Mouse (Mus musculus) neural tube, embryonic 12.5 days (tissue): ENCODE data around the gene Upk3b. TPM values are rescaled to one million over a fixed set of nuclear protein-coding genes. Genes with fewer than 3 reads are reported as not detected.

ENCODE experiments used
- ATAC-seq: fragments of 200-750 bp; cut with Nextera tagmentation; 2 replicates; pipeline ENCODE4 v1.8.0; 2017; ENCODE audit warnings: low read depth, mild to moderate bottlenecking, moderate TSS enrichment, moderate library complexity; ENCODE audit not compliant: low FRiP score
- H3K27ac ChIP-seq: fragments of 300-500 bp; sonication (generic); 2 replicates; pipeline ENCODE4 v1.5.1; 2016
- H3K27me3 ChIP-seq: fragments of 300-500 bp; sonication (generic); replicated peaks from 2 replicates; pipeline ENCODE4 v1.6.1; 2016; ENCODE audit warnings: mild to moderate bottlenecking
- H3K36me3 ChIP-seq: fragments of 300-500 bp; sonication (generic); 2 replicates; pipeline ENCODE4 v1.6.1; 2016; ENCODE audit warnings: mild to moderate bottlenecking
- H3K4me1 ChIP-seq: fragments of 300-500 bp; sonication (generic); 2 replicates; pipeline ENCODE4 v1.6.1; 2016
- H3K4me2 ChIP-seq: fragments of 300-500 bp; sonication (generic); replicated peaks from 2 replicates; pipeline ENCODE4 v1.6.1; 2016; ENCODE audit warnings: mild to moderate bottlenecking
- H3K4me3 ChIP-seq: fragments of 300-500 bp; sonication (generic); 2 replicates; pipeline ENCODE4 v1.5.1; 2016
- H3K9ac ChIP-seq: fragments of 300-500 bp; sonication (generic); 2 replicates; pipeline ENCODE4 v1.6.1; 2016; ENCODE audit warnings: mild to moderate bottlenecking
- H3K9me3 ChIP-seq: fragments of 300-500 bp; sonication (generic); 2 replicates; pipeline ENCODE4 v1.6.1; 2016; ENCODE audit warnings: mild to moderate bottlenecking
- WGBS: fragments of 180-500 bp; shearing (Covaris S2); methylation state at CpG from one replicate; pipeline ENCODE4 v1.1.7; 2016; 5-methylcytosine and 5-hydroxymethylcytosine counted together
- polyA plus RNA-seq: library from polyadenylated mRNA; unstranded; fragments of >200 nt; fragmentation: Nextera tagmentation; extraction: Ambion mirVana; gene quantifications from 2 replicates; pipeline ENCODE4 v1.2.1, GENCODE M21; 2016

Upk3b gene
- polyA plus RNA-seq, 1 experiment from 2014 or later: 0.19 TPM

GRCm38 (mm10) chr5:136014877-136015276, 23.4 kb upstream of the Upk3b start:
- Histone ChIP-seq H3K9ac (no peak overlapping the region), H3K36me3 (peaks cover 40% of the 10 kb centered on the region), H3K27me3 (no peaks in the 10 kb centered on the region), H3K4me3 (no peak overlapping the region), H3K4me2 (no peak overlapping the region), H3K4me1 (peaks cover 3% of the 10 kb centered on the region; the same call in 1 of the 2 replicates), H3K9me3 (no peaks in the 10 kb centered on the region), H3K27ac (no peak overlapping the region)
- no peak for ATAC-seq
- 91% methylated on average over 10 of the region's 10 CpGs for WGBS

- no peak for ATAC-seq
- 90% methylated on average over 10 of the region's 10 CpGs for WGBS
- Histone ChIP-seq H3K9me3 (no peaks in the 10 kb centered on the region), H3K36me3 (peaks cover 37% of the 10 kb centered on the region), H3K4me2 (no peak overlapping the region), H3K27me3 (no peaks in the 10 kb centered on the region), H3K9ac (no peak overlapping the region), H3K27ac (no peak overlapping the region), H3K4me3 (no peak overlapping the region), H3K4me1 (peaks cover 3% of the 10 kb centered on the region; the same call in 1 of the 2 replicates)
Observed at GRCm38 (mm10) chr5:136015586-136015985, 22.7 kb upstream of the Upk3b start.

GRCm38 (mm10) chr5:136016014-136016876, 22.1 kb upstream of the Upk3b start:
- no peak for ATAC-seq
- WGBS: 83% methylated on average over 10 of the region's 10 CpGs
- Histone ChIP-seq H3K9ac (0 out of 2 replicates have a peak overlapping the region, but pooled peaks have one; percentile 17), H3K4me3 (no peak overlapping the region), H3K27me3 (no peaks in the 10 kb centered on the region), H3K27ac (no peak overlapping the region), H3K4me1 (peaks cover 3% of the 10 kb centered on the region; the same call in 1 of the 2 replicates), H3K4me2 (no peak overlapping the region), H3K9me3 (no peaks in the 10 kb centered on the region), H3K36me3 (peaks cover 32% of the 10 kb centered on the region)

- Histone ChIP-seq H3K36me3 (peaks cover 22% of the 10 kb centered on the region), H3K27me3 (no peaks in the 10 kb centered on the region), H3K4me1 (peaks cover 3% of the 10 kb centered on the region; the same call in 1 of the 2 replicates), H3K27ac (no peak overlapping the region), H3K4me2 (no peak overlapping the region), H3K4me3 (no peak overlapping the region), H3K9ac (no peak overlapping the region), H3K9me3 (no peaks in the 10 kb centered on the region)
- ATAC-seq: no peak
- WGBS: 91% methylated on average over 6 of the region's 6 CpGs
Observed at GRCm38 (mm10) chr5:136017262-136017661, 21.0 kb upstream of the Upk3b start.

GRCm38 (mm10) chr5:136018726-136019125, 19.6 kb upstream of the Upk3b start:
- Histone ChIP-seq H3K36me3 (peaks cover 10% of the 10 kb centered on the region), H3K4me3 (no peak overlapping the region), H3K4me1 (peaks cover 3% of the 10 kb centered on the region; the same call in 1 of the 2 replicates), H3K4me2 (no peak overlapping the region), H3K27me3 (no peaks in the 10 kb centered on the region), H3K27ac (no peak overlapping the region), H3K9ac (no peak overlapping the region), H3K9me3 (no peaks in the 10 kb centered on the region)
- 87% methylated on average over 2 of the region's 2 CpGs for WGBS
- no peak for ATAC-seq

GRCm38 (mm10) chr5:136019907-136020306, 18.4 kb upstream of the Upk3b start:
- Histone ChIP-seq H3K27ac (no peak overlapping the region), H3K9ac (no peak overlapping the region), H3K9me3 (no peaks in the 10 kb centered on the region), H3K4me2 (no peak overlapping the region), H3K4me3 (no peak overlapping the region), H3K36me3 (peaks cover 9% of the 10 kb centered on the region), H3K4me1 (peaks cover 3% of the 10 kb centered on the region; the same call in 1 of the 2 replicates), H3K27me3 (no peaks in the 10 kb centered on the region)
- 35% methylated on average over 1 of the region's 1 CpGs for WGBS
- no peak for ATAC-seq

- no peak for ATAC-seq
- WGBS: 77% methylated on average over 3 of the region's 3 CpGs
- Histone ChIP-seq H3K4me1 (no peaks in the 10 kb centered on the region), H3K27ac (no peak overlapping the region), H3K9me3 (no peaks in the 10 kb centered on the region), H3K4me3 (no peak overlapping the region), H3K27me3 (no peaks in the 10 kb centered on the region), H3K36me3 (peaks cover 46% of the 10 kb centered on the region), H3K4me2 (no peak overlapping the region), H3K9ac (no peak overlapping the region)
Observed at GRCm38 (mm10) chr5:136025712-136026111, 12.6 kb upstream of the Upk3b start.

- Histone ChIP-seq H3K9me3 (no peaks in the 10 kb centered on the region), H3K27ac (no peak overlapping the region), H3K4me2 (no peak overlapping the region), H3K4me3 (no peak overlapping the region), H3K36me3 (peaks cover 57% of the 10 kb centered on the region), H3K4me1 (no peaks in the 10 kb centered on the region), H3K9ac (no peak overlapping the region), H3K27me3 (no peaks in the 10 kb centered on the region)
- no peak for ATAC-seq
- 90% methylated on average over 9 of the region's 9 CpGs for WGBS
Observed at GRCm38 (mm10) chr5:136026859-136027258, 11.4 kb upstream of the Upk3b start.

GRCm38 (mm10) chr5:136027612-136028311, 10.5 kb upstream of the Upk3b start:
- no peak overlapping the region for H3K9ac ChIP-seq
- H3K27me3 ChIP-seq: no peaks in the 10 kb centered on the region
- no peak overlapping the region for H3K4me2 ChIP-seq
- ATAC-seq: no peak
- H3K4me1 ChIP-seq: no peaks in the 10 kb centered on the region
- 78% methylated on average over 11 of the region's 11 CpGs for WGBS
- no peak overlapping the region for H3K4me3 ChIP-seq
- H3K9me3 ChIP-seq: no peaks in the 10 kb centered on the region
- H3K36me3 ChIP-seq: peaks cover 66% of the 10 kb centered on the region
- H3K27ac ChIP-seq: no peak overlapping the region

GRCm38 (mm10) chr5:136034868-136035267, 3.4 kb upstream of the Upk3b start:
- Histone ChIP-seq H3K36me3 (peaks cover 31% of the 10 kb centered on the region), H3K9me3 (peaks cover 3% of the 10 kb centered on the region; the same call in 1 of the 2 replicates), H3K9ac (no peak overlapping the region), H3K4me1 (no peaks in the 10 kb centered on the region), H3K4me2 (no peak overlapping the region), H3K27me3 (no peaks in the 10 kb centered on the region), H3K27ac (no peak overlapping the region), H3K4me3 (no peak overlapping the region)
- ATAC-seq: no peak
- 86% methylated on average over 4 of the region's 4 CpGs for WGBS

GRCm38 (mm10) chr5:136035285-136035684, 3.0 kb upstream of the Upk3b start:
- no peak overlapping the region for H3K4me3 ChIP-seq
- no peaks in the 10 kb centered on the region for H3K27me3 ChIP-seq
- WGBS: 86% methylated on average over 1 of the region's 1 CpGs
- no peak overlapping the region for H3K9ac ChIP-seq
- ATAC-seq: no peak
- H3K4me2 ChIP-seq: no peak overlapping the region
- H3K4me1 ChIP-seq: no peaks in the 10 kb centered on the region
- H3K27ac ChIP-seq: no peak overlapping the region
- peaks cover 3% of the 10 kb centered on the region; the same call in 1 of the 2 replicates for H3K9me3 ChIP-seq
- peaks cover 26% of the 10 kb centered on the region for H3K36me3 ChIP-seq

GRCm38 (mm10) chr5:136036667-136037066, 1.6 kb upstream of the Upk3b start:
- no peak overlapping the region for H3K9ac ChIP-seq

More at GRCm38 (mm10) chr5:136036667-136037066, 1.6 kb upstream of the Upk3b start:
- Histone ChIP-seq H3K4me3 (no peak overlapping the region), H3K27me3 (no peaks in the 10 kb centered on the region), H3K27ac (no peak overlapping the region), H3K4me2 (no peak overlapping the region), H3K36me3 (peaks cover 13% of the 10 kb centered on the region), H3K4me1 (no peaks in the 10 kb centered on the region), H3K9me3 (peaks cover 3% of the 10 kb centered on the region; the same call in 1 of the 2 replicates)
- no peak for ATAC-seq
- WGBS: 82% methylated on average over 1 of the region's 1 CpGs
